Mouse (Mus musculus): Measurements from ENCODE around the gene Sergef. TPM values are rescaled to one million over a fixed set of nuclear protein-coding genes. Genes with fewer than 3 reads are reported as not detected.

The Sergef gene
- total and polyA plus RNA-seq, 3 experiments = 10.9 to 36.2 (median 13.0) TPM

DNA sequence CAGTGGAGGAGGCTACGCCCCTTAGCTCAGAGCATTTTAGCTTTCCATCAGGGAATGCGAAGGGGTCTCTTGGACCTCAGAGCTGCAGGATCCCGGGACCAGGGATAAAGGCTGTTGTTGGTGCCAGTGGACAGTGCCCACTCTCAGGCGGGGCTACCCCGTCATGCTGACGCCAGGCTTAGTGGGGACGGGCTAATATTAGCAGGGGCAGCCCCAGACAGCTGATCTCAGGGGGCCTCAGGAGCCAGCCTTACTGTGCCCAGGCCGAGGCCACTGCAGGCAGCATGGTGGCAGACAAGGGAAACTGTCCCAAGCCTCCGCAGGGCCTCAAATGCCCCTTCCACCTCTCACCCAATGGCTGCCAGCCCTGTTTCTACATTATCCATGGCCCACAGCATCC, 231.0 kb downstream of the Sergef start:
- no peak for ATAC-seq (ENCODE audit: extremely low read depth, insufficient number of reproducible peaks, low FRiP score, poor library complexity, severe bottlenecking)

GRCm38 (mm10) chr7:46404756-46405155, 234.9 kb downstream of the Sergef start:
- no peak for ATAC-seq (ENCODE audit: extremely low read depth, insufficient number of reproducible peaks, low FRiP score, poor library complexity, severe bottlenecking)
- no peak for DNase-seq (ENCODE audit: low spot score)
- no peaks in the 10 kb centered on the region for H3K36me3 ChIP-seq (replicated peaks)
- no peak overlapping the region for H3K4me3 ChIP-seq (ENCODE audit: low read depth, low read length)
- H3K4me1 ChIP-seq (ENCODE audit: insufficient read depth, low read depth, low read length) = no peaks in the 10 kb centered on the region
- no peaks in the 10 kb centered on the region for H3K9me3 ChIP-seq (replicated peaks)
- TF ChIP-seq CTCF (IDR thresholded peaks at IDR 0.05; ENCODE audit: low read depth, low read length) (no peak), GATA1 (IDR thresholded peaks at IDR 0.05; ENCODE audit: borderline replicate concordance, low read length) (no peak), GATA2 (IDR thresholded peaks at IDR 0.05; ENCODE audit: borderline replicate concordance, low read depth, low read length) (no peak), TAL1 (conservative IDR thresholded peaks at IDR 0.05; ENCODE audit: low read depth, low read length) (no peak), POLR2AphosphoS5 (IDR thresholded peaks at IDR 0.05; ENCODE audit: insufficient replicate concordance, low read depth, low read length) (no peak)
- 0 out of 2 replicates have a peak, but pooled peaks cover 3% of the 10 kb centered on the region for H3K27me3 ChIP-seq (ENCODE audit: insufficient read depth, low read length)

More for the DNA sequence above, 231.0 kb downstream of the Sergef start:
- no peak for TF ChIP-seq GATA2 (IDR thresholded peaks at IDR 0.05; ENCODE audit: borderline replicate concordance, low read depth, low read length)
- TF ChIP-seq POLR2AphosphoS5 (IDR thresholded peaks at IDR 0.05; ENCODE audit: insufficient replicate concordance, low read depth, low read length) = no peak
- TF ChIP-seq CTCF (IDR thresholded peaks at IDR 0.05; ENCODE audit: low read depth, low read length) = no peak
- TF ChIP-seq GATA1 (IDR thresholded peaks at IDR 0.05; ENCODE audit: borderline replicate concordance, low read length) = no peak
- no peak for TF ChIP-seq TAL1 (conservative IDR thresholded peaks at IDR 0.05; ENCODE audit: low read depth, low read length)
- no peak for DNase-seq (ENCODE audit: low spot score)
- H3K9me3 ChIP-seq (replicated peaks) = no peaks in the 10 kb centered on the region
- no peaks in the 10 kb centered on the region for H3K4me1 ChIP-seq (ENCODE audit: insufficient read depth, low read depth, low read length)
- H3K4me3 ChIP-seq (ENCODE audit: low read depth, low read length) = no peak overlapping the region
- no peaks in the 10 kb centered on the region for H3K36me3 ChIP-seq (replicated peaks)
- H3K27me3 ChIP-seq (ENCODE audit: insufficient read depth, low read length) = peaks cover 3% of the 10 kb centered on the region; the same call in 1 of the 2 replicates

DNA sequence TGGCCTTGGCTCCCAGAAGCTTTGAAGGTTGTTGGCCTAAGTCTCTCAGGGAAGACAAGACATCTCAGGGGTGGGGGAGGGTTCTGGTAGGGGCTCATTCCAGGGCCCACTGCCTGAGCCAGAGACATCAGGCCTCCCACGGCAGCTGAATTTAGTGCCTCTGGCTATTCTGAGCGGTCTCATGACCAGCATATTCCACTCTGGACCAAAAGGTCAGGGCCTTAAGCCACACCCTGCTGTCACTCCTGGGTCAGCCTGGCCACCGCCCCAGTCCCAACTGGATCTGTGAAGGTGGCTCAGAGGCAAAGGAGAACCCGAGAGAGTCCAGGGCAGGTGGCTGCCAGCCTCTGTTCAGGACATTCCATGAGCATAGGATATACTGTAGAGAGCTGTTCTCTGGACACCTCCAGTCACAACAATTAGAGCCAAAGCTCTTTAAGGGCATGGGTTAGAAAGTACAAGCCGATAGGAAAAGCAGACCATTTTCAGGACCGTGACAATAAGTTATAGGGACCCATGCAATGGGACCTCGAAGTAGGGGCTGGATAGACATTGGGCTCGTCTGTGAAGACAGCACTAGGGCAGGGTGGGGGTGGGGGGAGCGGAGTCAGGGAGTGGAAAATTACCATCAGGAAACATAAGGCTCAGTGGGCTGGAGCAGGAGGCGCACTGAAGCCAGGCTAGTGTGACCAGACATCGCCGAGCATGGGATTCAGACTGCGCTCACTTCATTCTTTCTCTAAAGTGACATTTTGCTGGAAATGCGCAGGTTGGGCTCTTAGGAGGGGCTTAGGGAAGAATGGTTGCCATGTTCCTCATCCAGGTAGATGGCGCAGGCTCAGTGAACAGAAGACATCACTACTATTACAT, 235.8 kb downstream of the Sergef start:
- no peak for DNase-seq (ENCODE audit: low spot score)
- Histone ChIP-seq H3K9me3 (replicated peaks) (no peaks in the 10 kb centered on the region), H3K27me3 (ENCODE audit: insufficient read depth, low read length) (0 out of 2 replicates have a peak, but pooled peaks cover 3% of the 10 kb centered on the region), H3K36me3 (replicated peaks) (no peaks in the 10 kb centered on the region), H3K4me1 (ENCODE audit: insufficient read depth, low read depth, low read length) (no peaks in the 10 kb centered on the region), H3K4me3 (ENCODE audit: low read depth, low read length) (no peak overlapping the region)
- no peak for TF ChIP-seq GATA2 (IDR thresholded peaks at IDR 0.05; ENCODE audit: borderline replicate concordance, low read depth, low read length)
- no peak for TF ChIP-seq CTCF (IDR thresholded peaks at IDR 0.05; ENCODE audit: low read depth, low read length)
- TF ChIP-seq TAL1 (conservative IDR thresholded peaks at IDR 0.05; ENCODE audit: low read depth, low read length) = no peak
- TF ChIP-seq POLR2AphosphoS5 (IDR thresholded peaks at IDR 0.05; ENCODE audit: insufficient replicate concordance, low read depth, low read length) = no peak
- TF ChIP-seq GATA1 (IDR thresholded peaks at IDR 0.05; ENCODE audit: borderline replicate concordance, low read length) = no peak
- ATAC-seq (ENCODE audit: extremely low read depth, insufficient number of reproducible peaks, low FRiP score, poor library complexity, severe bottlenecking) = no peak

GRCm38 (mm10) chr7:46401371-46402180, 238.0 kb downstream of the Sergef start:
- H3K36me3 ChIP-seq (replicated peaks) = no peaks in the 10 kb centered on the region
- ATAC-seq (ENCODE audit: extremely low read depth, insufficient number of reproducible peaks, low FRiP score, poor library complexity, severe bottlenecking) (no peak), DNase-seq (ENCODE audit: low spot score) (no peak)
- peaks cover 17% of the 10 kb centered on the region for H3K9me3 ChIP-seq (replicated peaks)
- TF ChIP-seq CTCF (IDR thresholded peaks at IDR 0.05; ENCODE audit: low read depth, low read length) (no peak), GATA2 (IDR thresholded peaks at IDR 0.05; ENCODE audit: borderline replicate concordance, low read depth, low read length) (no peak), TAL1 (conservative IDR thresholded peaks at IDR 0.05; ENCODE audit: low read depth, low read length) (no peak), GATA1 (IDR thresholded peaks at IDR 0.05; ENCODE audit: borderline replicate concordance, low read length) (no peak), POLR2AphosphoS5 (IDR thresholded peaks at IDR 0.05; ENCODE audit: insufficient replicate concordance, low read depth, low read length) (no peak)
- H3K4me1 ChIP-seq (ENCODE audit: insufficient read depth, low read depth, low read length) = no peaks in the 10 kb centered on the region
- peaks cover 6% of the 10 kb centered on the region; the same call in 1 of the 2 replicates for H3K27me3 ChIP-seq (ENCODE audit: insufficient read depth, low read length)
- no peak overlapping the region for H3K4me3 ChIP-seq (ENCODE audit: low read depth, low read length)

- DNase-seq (ENCODE audit: low spot score) = no peak
- no peak for ATAC-seq (ENCODE audit: extremely low read depth, insufficient number of reproducible peaks, low FRiP score, poor library complexity, severe bottlenecking)
- no peaks in the 10 kb centered on the region for H3K36me3 ChIP-seq (replicated peaks)
- peaks cover 6% of the 10 kb centered on the region; the same call in 1 of the 2 replicates for H3K27me3 ChIP-seq (ENCODE audit: insufficient read depth, low read length)
- TF ChIP-seq GATA1 (IDR thresholded peaks at IDR 0.05; ENCODE audit: borderline replicate concordance, low read length) (no peak), GATA2 (IDR thresholded peaks at IDR 0.05; ENCODE audit: borderline replicate concordance, low read depth, low read length) (no peak), CTCF (IDR thresholded peaks at IDR 0.05; ENCODE audit: low read depth, low read length) (no peak), TAL1 (conservative IDR thresholded peaks at IDR 0.05; ENCODE audit: low read depth, low read length) (no peak), POLR2AphosphoS5 (IDR thresholded peaks at IDR 0.05; ENCODE audit: insufficient replicate concordance, low read depth, low read length) (no peak)
- H3K9me3 ChIP-seq (replicated peaks) = peaks cover 23% of the 10 kb centered on the region
- H3K4me3 ChIP-seq (ENCODE audit: low read depth, low read length) = no peak overlapping the region
- no peaks in the 10 kb centered on the region for H3K4me1 ChIP-seq (ENCODE audit: insufficient read depth, low read depth, low read length)
Observed at GRCm38 (mm10) chr7:46400346-46400745, 239.3 kb downstream of the Sergef start.

Measured in G1E (cell line).